Mouse (Mus musculus): Measurements from ENCODE around the gene Mier2. TPM values are rescaled to one million over a fixed set of nuclear protein-coding genes. Genes with fewer than 3 reads are reported as not detected.

Mier2 gene
- polyA plus RNA-seq, 1 experiment from 2014 or later, result 74.8 TPM

DNA sequence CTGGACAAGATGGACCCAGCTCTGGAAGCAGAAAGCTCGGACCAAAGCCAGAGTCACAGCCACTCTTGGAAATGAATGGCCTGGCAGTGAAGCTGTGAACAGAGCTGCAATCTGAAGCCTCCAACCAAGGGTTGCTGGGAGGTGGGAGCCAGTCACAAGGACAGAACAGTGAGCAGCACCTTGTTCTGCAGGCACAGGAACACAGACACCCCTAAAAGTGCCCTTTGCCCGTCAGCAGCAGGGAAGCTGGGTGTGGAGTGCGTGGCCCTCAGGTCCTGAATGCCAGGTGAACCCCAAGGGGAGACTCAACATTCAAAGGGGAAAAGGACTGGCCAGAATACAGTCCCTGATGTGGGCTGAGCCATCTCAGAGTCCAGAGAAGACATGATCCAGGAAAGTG, 23.4 kb downstream of the Mier2 start:
- Histone ChIP-seq H3K4me1 (replicated peaks) (peaks cover 5% of the 10 kb centered on the region; the same call in 1 of the 2 replicates), H3K36me3 (peaks cover 15% of the 10 kb centered on the region), H3K27ac (no peak overlapping the region), H3K4me2 (no peak overlapping the region), H3K27me3 (peaks cover 9% of the 10 kb centered on the region; the same call in 1 of the 2 replicates), H3K9ac (replicated peaks) (no peak overlapping the region), H3K9me3 (no peaks in the 10 kb centered on the region), H3K4me3 (replicated peaks) (no peak overlapping the region)
- no peak for ATAC-seq (ENCODE audit: insufficient number of reproducible peaks, insufficient read depth, low FRiP score, low TSS enrichment, low read depth)
- 86% methylated on average over 3 of the region's 3 CpGs for WGBS

DNA sequence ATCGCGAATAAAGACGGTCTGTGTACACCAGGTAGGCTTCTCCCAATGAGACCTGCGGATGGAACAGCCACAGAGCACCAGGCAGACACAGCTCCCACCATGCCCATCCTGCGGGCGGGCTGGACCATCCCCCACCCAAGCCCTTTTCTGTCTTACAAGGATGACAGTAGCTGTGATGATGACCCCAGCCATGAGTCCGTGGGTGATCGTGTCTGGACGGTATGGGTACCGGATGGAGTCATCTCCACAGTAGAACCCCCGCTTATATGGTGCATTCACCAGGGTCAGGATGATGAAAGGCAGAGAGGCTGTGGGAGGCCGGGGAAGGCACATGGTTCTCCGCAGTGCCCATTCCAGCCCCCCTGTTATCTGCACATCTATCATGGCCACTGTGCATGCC, 24.3 kb downstream of the Mier2 start:
- Histone ChIP-seq H3K27me3 (peaks cover 9% of the 10 kb centered on the region; the same call in 1 of the 2 replicates), H3K4me2 (no peak overlapping the region), H3K4me1 (replicated peaks) (peaks cover 5% of the 10 kb centered on the region; the same call in 1 of the 2 replicates), H3K9ac (replicated peaks) (no peak overlapping the region), H3K27ac (no peak overlapping the region), H3K4me3 (replicated peaks) (no peak overlapping the region), H3K36me3 (peaks cover 24% of the 10 kb centered on the region), H3K9me3 (no peaks in the 10 kb centered on the region)
- 95% methylated on average over 13 of the region's 13 CpGs for WGBS
- no peak for ATAC-seq (ENCODE audit: insufficient number of reproducible peaks, insufficient read depth, low FRiP score, low TSS enrichment, low read depth)

DNA sequence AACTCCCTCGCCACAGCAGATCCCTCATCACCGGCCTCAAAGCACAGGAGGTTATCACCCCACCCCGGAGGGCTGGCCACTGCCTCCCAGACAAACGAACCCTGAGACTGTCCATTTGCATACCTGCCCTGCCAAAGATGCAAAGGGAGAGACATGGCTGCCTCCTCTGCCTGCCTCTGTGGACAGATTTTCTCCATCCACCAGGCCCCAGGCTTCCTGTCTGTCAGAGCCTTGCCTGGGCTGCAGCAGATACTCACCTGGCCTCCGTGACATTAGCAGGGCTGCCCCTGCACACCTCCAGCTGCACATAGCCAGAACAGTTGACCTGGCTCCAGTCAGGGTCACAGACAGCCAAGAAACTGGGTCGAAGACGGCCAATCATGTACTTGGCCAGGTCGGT, 24.8 kb downstream of the Mier2 start:
- H3K9me3 ChIP-seq, result no peaks in the 10 kb centered on the region
- WGBS, result 75% methylated on average over 8 of the region's 8 CpGs
- H3K4me1 ChIP-seq (replicated peaks), result peaks cover 5% of the 10 kb centered on the region; the same call in 1 of the 2 replicates
- ATAC-seq (ENCODE audit: insufficient number of reproducible peaks, insufficient read depth, low FRiP score, low TSS enrichment, low read depth), result no peak
- no peak overlapping the region for H3K4me2 ChIP-seq
- no peak overlapping the region for H3K9ac ChIP-seq (replicated peaks)
- H3K27me3 ChIP-seq, result peaks cover 9% of the 10 kb centered on the region; the same call in 1 of the 2 replicates
- no peak overlapping the region for H3K27ac ChIP-seq
- H3K4me3 ChIP-seq (replicated peaks), result no peak overlapping the region
- peaks cover 29% of the 10 kb centered on the region for H3K36me3 ChIP-seq

DNA sequence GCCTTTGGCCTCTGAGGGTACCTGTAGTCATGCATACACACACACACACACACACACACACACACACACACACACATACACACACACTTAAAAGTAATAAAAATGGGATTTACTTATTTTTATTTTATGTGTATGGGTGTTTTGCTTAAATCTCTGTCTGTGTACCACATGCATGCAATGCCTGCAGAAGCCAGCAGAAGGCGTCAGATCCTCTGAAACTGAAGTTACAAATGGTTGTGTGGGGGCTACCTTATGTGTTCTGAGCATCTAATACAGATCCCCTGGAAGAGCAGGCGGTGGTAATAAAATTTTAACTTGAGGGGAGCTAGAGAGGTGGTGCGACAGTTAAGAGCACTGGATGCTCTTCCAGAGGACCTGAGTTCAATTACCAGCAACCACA, 26.9 kb downstream of the Mier2 start:
- peaks cover 29% of the 10 kb centered on the region for H3K36me3 ChIP-seq
- peaks cover 5% of the 10 kb centered on the region; the same call in 1 of the 2 replicates for H3K4me1 ChIP-seq (replicated peaks)
- no peaks in the 10 kb centered on the region for H3K27me3 ChIP-seq
- 64% methylated on average over 3 of the region's 3 CpGs for WGBS
- no peak overlapping the region for H3K9ac ChIP-seq (replicated peaks)
- no peak overlapping the region for H3K4me2 ChIP-seq
- H3K27ac ChIP-seq, result no peak overlapping the region
- no peaks in the 10 kb centered on the region for H3K9me3 ChIP-seq
- no peak for ATAC-seq (ENCODE audit: insufficient number of reproducible peaks, insufficient read depth, low FRiP score, low TSS enrichment, low read depth)
- no peak overlapping the region for H3K4me3 ChIP-seq (replicated peaks)

DNA sequence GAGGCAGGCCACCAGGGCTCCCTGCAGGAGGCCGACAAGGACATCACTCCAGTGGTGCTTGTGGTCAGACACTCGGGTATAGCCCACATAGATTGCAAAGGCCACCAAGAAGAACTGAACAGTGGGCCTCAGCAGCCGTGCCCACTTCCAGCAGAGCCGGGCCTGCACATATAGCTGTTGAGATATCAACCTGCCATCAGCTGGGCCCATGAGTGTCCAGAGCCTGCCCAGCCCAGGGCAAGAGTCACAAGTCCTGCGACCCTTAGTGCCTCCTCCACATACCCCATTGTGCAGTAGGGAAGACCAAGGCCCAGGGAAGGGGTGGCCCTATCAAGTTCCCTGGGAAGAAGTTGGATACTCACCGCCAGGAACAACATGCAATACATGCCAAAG, 27.6 kb downstream of the Mier2 start:
- H3K4me1 ChIP-seq (replicated peaks), result 0 out of 2 replicates have a peak, but pooled peaks cover under 1% of the 10 kb centered on the region
- H3K9me3 ChIP-seq, result no peaks in the 10 kb centered on the region
- H3K4me2 ChIP-seq, result no peak overlapping the region
- H3K36me3 ChIP-seq, result peaks cover 29% of the 10 kb centered on the region
- H3K9ac ChIP-seq (replicated peaks), result no peak overlapping the region
- H3K27ac ChIP-seq, result no peak overlapping the region
- no peaks in the 10 kb centered on the region for H3K27me3 ChIP-seq
- WGBS, result 92% methylated on average over 6 of the region's 6 CpGs
- no peak overlapping the region for H3K4me3 ChIP-seq (replicated peaks)
- no peak for ATAC-seq (ENCODE audit: insufficient number of reproducible peaks, insufficient read depth, low FRiP score, low TSS enrichment, low read depth)

DNA sequence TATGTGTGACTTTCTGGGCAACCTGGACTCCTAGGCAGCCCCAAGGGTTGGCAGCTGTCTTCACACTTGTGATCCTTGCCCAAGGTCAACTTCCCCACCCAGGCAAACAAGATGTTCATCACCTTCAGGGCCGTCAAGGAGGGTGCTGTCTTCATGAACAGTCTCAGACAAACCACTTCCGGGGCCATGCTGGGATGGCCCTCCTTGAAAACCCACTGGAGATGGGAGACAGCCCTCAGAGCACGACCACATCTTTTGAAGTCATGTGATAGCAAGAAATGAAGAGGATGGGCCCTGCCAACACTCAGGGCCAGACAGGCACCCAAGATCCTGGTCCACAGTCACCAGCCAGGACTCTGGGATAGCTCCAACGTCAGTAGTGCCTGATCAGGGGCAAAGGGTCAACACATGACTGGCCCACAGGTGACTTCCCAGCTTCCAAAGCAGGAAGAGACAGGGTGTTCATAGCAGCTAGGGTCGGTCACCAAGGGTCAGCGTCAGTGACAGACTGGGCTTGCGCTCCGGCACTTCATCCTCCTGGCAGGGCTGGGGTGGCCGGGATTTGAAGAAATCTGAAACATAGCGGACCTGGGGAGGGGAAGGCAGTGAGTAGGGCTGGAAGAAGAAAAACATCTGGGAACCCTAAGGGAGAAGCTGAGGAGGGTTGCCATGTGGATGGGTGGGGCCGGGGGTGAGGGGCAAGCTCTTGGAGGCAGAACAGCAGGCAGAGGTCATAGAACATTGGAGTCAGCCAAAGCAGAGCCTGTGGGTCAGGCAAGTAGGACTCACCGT, 28.1 kb downstream of the Mier2 start:
- ATAC-seq (ENCODE audit: insufficient number of reproducible peaks, insufficient read depth, low FRiP score, low TSS enrichment, low read depth), result no peak
- H3K27me3 ChIP-seq, result no peaks in the 10 kb centered on the region
- H3K9ac ChIP-seq (replicated peaks), result no peak overlapping the region
- H3K9me3 ChIP-seq, result no peaks in the 10 kb centered on the region
- no peak overlapping the region for H3K4me3 ChIP-seq (replicated peaks)
- no peak overlapping the region for H3K27ac ChIP-seq
- H3K36me3 ChIP-seq, result peaks cover 29% of the 10 kb centered on the region
- 82% methylated on average over 12 of the region's 12 CpGs for WGBS
- no peak overlapping the region for H3K4me2 ChIP-seq
- H3K4me1 ChIP-seq (replicated peaks), result no peaks in the 10 kb centered on the region

DNA sequence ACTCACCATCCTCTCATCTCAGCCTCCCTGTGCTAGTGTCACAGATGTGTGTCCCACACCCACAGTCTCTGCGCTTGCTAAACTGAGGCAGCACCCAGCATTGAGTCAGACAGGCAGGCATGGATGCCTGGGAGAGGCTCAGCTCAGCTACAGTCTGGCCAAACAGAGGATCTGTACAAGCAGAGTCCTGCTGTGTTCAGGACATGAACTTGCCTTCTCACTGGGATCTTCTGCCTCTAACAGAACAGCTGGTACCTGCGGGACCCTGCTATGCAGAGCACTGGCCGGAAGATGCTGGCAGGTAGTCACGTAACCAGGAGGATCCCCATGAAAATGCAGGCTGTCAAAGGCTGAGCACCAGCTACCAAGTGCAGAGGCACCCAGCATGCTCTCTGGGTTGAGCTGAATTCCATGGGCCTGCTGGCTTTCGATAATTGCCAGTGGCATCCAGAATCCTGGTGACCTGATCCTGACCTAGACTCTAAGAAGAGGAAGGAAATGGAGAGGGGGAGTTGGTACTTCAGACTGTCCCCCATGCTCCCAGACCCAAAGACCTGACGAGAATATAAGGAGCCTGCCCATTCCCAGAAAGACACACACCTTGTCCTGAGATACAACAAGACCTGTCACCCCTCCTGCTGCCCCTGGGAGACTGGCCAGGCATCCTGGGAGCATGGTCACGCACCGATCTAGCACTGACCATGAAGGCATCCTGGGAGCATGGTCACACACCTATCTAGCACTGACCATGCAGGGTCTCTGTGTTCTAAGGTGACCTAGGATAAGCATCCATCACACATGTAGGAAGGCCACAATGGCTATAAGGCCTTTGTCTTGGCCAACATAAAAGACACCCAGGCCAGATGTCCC, 29.3 kb downstream of the Mier2 start:
- Histone ChIP-seq H3K36me3 (peaks cover 29% of the 10 kb centered on the region), H3K9me3 (no peaks in the 10 kb centered on the region), H3K9ac (replicated peaks) (no peak overlapping the region), H3K27me3 (no peaks in the 10 kb centered on the region), H3K4me2 (no peak overlapping the region), H3K4me3 (replicated peaks) (no peak overlapping the region), H3K27ac (no peak overlapping the region), H3K4me1 (replicated peaks) (no peaks in the 10 kb centered on the region)
- no peak for ATAC-seq (ENCODE audit: insufficient number of reproducible peaks, insufficient read depth, low FRiP score, low TSS enrichment, low read depth)
- 89% methylated on average over 8 of the region's 8 CpGs for WGBS

DNA sequence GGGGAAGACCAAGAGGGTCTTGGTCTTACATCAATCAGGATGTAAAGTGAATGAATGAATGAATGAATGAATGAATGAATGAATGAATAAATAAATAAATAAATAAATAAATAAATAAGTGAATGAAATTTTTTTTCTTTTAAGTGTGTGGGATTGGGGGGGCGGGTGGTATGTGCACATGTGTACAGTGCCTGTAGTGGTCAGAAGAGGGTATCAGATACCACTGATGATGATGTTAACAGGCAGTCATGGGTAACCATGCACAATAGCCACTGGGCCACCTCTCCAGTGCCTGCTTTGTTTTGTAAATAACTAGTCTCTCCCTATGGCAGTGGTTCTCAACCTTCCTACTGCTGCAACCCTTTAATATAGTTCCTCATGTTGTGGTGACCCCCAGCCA, 30.6 kb downstream of the Mier2 start:
- H3K4me2 ChIP-seq, result no peak overlapping the region
- H3K36me3 ChIP-seq, result peaks cover 22% of the 10 kb centered on the region
- no peaks in the 10 kb centered on the region for H3K27me3 ChIP-seq
- no peak overlapping the region for H3K9ac ChIP-seq (replicated peaks)
- no peak overlapping the region for H3K4me3 ChIP-seq (replicated peaks)
- no peak overlapping the region for H3K27ac ChIP-seq
- no peaks in the 10 kb centered on the region for H3K9me3 ChIP-seq
- WGBS, result 93% methylated on average over 1 of the region's 1 CpGs
- no peaks in the 10 kb centered on the region for H3K4me1 ChIP-seq (replicated peaks)
- no peak for ATAC-seq (ENCODE audit: insufficient number of reproducible peaks, insufficient read depth, low FRiP score, low TSS enrichment, low read depth)

DNA sequence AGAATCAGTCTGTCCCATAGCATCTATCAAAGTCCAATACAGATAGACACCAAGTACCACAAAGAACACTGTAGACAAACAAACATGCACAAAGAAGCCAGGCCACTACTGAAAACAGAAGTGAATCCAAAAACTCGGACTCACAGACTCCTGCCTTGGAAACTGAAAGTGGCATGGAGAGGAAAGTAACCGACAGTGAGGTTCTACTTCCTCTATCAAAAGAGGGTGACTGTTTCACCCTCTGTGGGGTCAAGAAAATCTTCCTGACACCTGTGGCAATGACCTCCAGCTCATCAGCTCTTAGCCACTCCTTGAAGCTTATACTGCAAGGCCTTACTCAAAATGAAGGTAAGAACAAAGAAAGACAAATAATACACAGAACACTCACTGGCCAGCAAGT, 48.3 kb downstream of the Mier2 start:
- Histone ChIP-seq H3K27ac (no peak overlapping the region), H3K9ac (replicated peaks) (no peak overlapping the region), H3K4me3 (replicated peaks) (no peak overlapping the region), H3K36me3 (no peaks in the 10 kb centered on the region), H3K4me2 (no peak overlapping the region), H3K4me1 (replicated peaks) (no peaks in the 10 kb centered on the region), H3K27me3 (no peaks in the 10 kb centered on the region), H3K9me3 (no peaks in the 10 kb centered on the region)
- ATAC-seq (ENCODE audit: insufficient number of reproducible peaks, insufficient read depth, low FRiP score, low TSS enrichment, low read depth), result no peak
- 88% methylated on average over 2 of the region's 2 CpGs for WGBS

DNA sequence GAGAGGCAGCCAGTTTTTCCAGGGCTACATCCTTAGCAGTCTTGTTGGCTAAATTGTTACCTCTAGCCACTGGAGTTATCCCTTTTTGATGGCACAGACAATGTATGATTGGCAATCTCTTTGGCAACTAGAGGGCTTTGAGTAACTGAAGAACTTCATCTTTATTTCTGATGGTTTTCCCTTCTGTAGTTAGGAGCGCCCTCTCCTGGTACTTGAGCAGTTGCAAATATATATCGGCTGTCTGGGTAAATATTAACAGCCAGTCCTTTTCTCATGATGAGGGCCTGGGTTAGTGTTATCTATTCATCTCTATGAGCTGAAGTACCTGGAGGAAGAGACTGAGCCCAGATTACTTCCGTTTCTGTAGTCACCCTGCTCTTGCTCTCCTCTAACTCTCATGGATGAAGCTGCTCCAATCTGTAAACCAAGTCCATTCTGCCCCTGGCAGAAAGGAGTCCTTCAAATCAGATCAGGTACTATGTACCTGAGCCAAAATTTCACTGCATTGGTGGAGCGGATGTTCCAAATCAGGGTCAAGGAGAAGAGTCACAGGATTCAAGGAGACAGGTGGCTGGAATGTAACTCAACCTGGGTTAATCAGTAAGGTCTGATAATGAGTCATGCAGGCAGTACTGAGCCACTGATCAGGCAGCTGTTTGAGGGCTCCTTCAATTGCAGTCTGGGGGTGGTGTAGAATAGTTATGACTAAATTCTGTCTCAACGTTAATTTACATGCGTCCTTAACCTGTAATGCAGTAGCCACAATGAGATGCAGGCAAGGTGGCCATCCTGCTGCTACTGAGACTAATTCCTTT, 52.0 kb downstream of the Mier2 start:
- WGBS, result 74% methylated on average over 6 of the region's 6 CpGs

More for the DNA sequence above, 52.0 kb downstream of the Mier2 start:
- H3K4me2 ChIP-seq, result no peak overlapping the region
- H3K9me3 ChIP-seq, result 0 out of 2 replicates have a peak, but pooled peaks cover 3% of the 10 kb centered on the region
- H3K27me3 ChIP-seq, result no peaks in the 10 kb centered on the region
- no peak overlapping the region for H3K4me3 ChIP-seq (replicated peaks)
- no peak overlapping the region for H3K27ac ChIP-seq
- no peak overlapping the region for H3K9ac ChIP-seq (replicated peaks)
- no peak for ATAC-seq (ENCODE audit: insufficient number of reproducible peaks, insufficient read depth, low FRiP score, low TSS enrichment, low read depth)
- no peaks in the 10 kb centered on the region for H3K4me1 ChIP-seq (replicated peaks)
- H3K36me3 ChIP-seq, result no peaks in the 10 kb centered on the region

Measured in limb, embryonic 12.5 days (tissue).